Mouse (Mus musculus) lung, postnatal 0 days (tissue): ENCODE results near the gene Tnik.

ENCODE experiments used
- CTCF ChIP-seq: IDR thresholded peaks from 2 replicates; pipeline ENCODE4 v1.5.1; 2016; ENCODE audit warnings: antibody characterized with exemption, mild to moderate bottlenecking
- EP300 ChIP-seq: IDR thresholded peaks from 2 replicates; pipeline ENCODE4 v1.6.1; 2016; ENCODE audit warnings: antibody characterized with exemption, mild to moderate bottlenecking, control low read depth

DNA sequence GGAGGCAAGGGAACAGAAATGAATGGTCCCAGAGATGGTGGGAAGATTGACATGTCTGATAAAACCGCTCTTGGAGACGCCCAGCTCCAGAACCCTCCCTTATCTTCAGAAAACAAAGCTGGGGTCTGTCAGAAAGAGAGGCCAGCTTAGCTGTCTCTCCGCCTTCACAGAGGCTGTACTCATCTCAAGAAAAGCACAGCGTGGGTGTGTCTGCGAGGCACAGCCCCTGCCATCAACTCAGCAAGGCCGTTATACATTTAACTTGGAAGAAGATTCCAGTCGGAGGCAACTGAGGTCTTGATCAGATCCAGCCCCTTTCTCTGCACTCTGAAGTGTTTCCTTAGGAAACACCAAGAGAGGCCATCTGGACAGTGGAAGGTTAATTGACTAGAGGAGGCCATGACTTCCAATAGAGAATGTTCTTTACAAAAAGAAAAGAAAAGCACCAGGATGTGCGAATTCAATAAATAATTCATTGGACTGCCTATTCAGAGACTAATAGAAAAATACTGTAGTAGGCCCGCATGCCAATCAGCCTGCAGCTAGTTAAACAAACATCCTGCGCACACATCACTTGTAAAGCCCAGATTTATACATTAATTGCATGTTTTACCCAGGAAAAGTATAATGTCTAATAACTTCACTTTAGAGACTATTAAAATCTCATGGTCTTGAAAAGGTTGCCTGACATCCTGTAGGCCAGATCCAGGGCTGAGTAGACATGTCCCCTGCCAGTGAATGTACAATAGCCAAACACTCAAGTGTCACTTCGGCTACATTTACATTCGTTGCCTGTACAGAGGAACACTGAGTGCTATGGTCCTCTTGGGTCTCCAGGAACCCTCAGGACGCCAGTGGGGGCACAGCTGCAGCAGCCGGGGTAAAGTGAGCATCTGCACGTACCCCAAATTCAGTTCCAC is 38.3 kb upstream of the Tnik start:
- TF ChIP-seq CTCF = no peak
- no peak for TF ChIP-seq EP300
